Comparison of ENCODE assay signal across 8 mouse cellular contexts in genomic region chr5:138993371-138994107, GRCm38 (mm10). TPM values are rescaled to one million over a fixed set of nuclear protein-coding genes. Genes with fewer than 3 reads are reported as not detected.
DNase-seq lines count a peak whose midpoint lies in the region; ATAC-seq and TF ChIP-seq lines count a peak whose summit lies in the region.

No protein-coding gene starts in this region.

- H3K4me2 ChIP-seq in lung, postnatal 0 days (replicated peaks; ENCODE audit: low read depth, low read length), result peak overlapping the region; percentile 92

- no peak overlapping the region for H3K27ac ChIP-seq in kidney, adult 2 months (ENCODE audit: insufficient read depth, low read depth, low read length)
- H3K27ac ChIP-seq in bone marrow macrophage, adult 2 months (ENCODE audit: insufficient read depth, low read depth, low read length), result no peak overlapping the region
- H3K27ac ChIP-seq in lung, postnatal 0 days (ENCODE audit: low read length), result peak overlapping the region; percentile 97

- no peaks in the 10 kb centered on the region for H3K27me3 ChIP-seq in kidney, adult 2 months (replicated peaks; ENCODE audit: control insufficient read depth, insufficient read depth, low read length)
- peaks cover 29% of the 10 kb centered on the region; the same call in 1 of the 2 replicates for H3K27me3 ChIP-seq in lung, postnatal 0 days (replicated peaks; ENCODE audit: insufficient read depth, low read length)

- WGBS in kidney, adult 2 months, result 2% methylated on average over 40 of the region's 40 CpGs
- 2% methylated on average over 36 of the region's 40 CpGs for WGBS in lung, postnatal 0 days

- no peak for ATAC-seq in lung, postnatal 0 days

- TF ChIP-seq CTCF in kidney, adult 2 months (conservative IDR thresholded peaks at IDR 0.05; ENCODE audit: insufficient read depth, insufficient read length, low read depth, low read length), result no peak
- no peak for TF ChIP-seq CTCF in bone marrow macrophage, adult 2 months (IDR thresholded peaks at IDR 0.05; ENCODE audit: low read depth, low read length)
- TF ChIP-seq CTCF in lung, postnatal 0 days (IDR thresholded peaks at IDR 0.05), result no peak

- TF ChIP-seq EP300 in lung, postnatal 0 days (IDR thresholded peaks at IDR 0.05), result no peak

- intact Hi-C loops in heart, postnatal 10 days (cut with DNase I), result loop anchor here (2.0 kb wide), 1 partner anchor 137 kb away; no protein-coding TSS in a partner anchor

- DNase-seq in kidney, adult 2 months, result peak; percentile 16
- DNase-seq in kidney, postnatal 14 days, result no peak
- peak; percentile 29 to 37 for DNase-seq in heart, postnatal 10 days
- no peak for DNase-seq in lung, postnatal 0 days (ENCODE audit: low spot score)
- DNase-seq in right cerebral cortex, postnatal 4 days, result no peak
- no peak for DNase-seq in frontal cortex, postnatal 36 days (ENCODE audit: low spot score in 2 of 2)
- DNase-seq in thymus, postnatal 10 days (ENCODE audit: low spot score in 2 of 2), result no peak

- peak overlapping the region; percentile 64 for H3K4me3 ChIP-seq in kidney, adult 2 months (ENCODE audit: insufficient read depth, low read depth, low read length)
- peak overlapping the region; percentile 81 for H3K4me3 ChIP-seq in bone marrow macrophage, adult 2 months (ENCODE audit: insufficient read depth, low read length)
- peak overlapping the region; percentile 67 for H3K4me3 ChIP-seq in lung, postnatal 0 days (ENCODE audit: low read depth, low read length)

- peak overlapping the region; percentile 74 for H3K9ac ChIP-seq in lung, postnatal 0 days (replicated peaks; ENCODE audit: low read depth)

- peaks cover 14% of the 10 kb centered on the region for H3K4me1 ChIP-seq in kidney, adult 2 months (ENCODE audit: control insufficient read depth, insufficient read depth, low read length)
- peaks cover 15% of the 10 kb centered on the region for H3K4me1 ChIP-seq in bone marrow macrophage, adult 2 months (ENCODE audit: control insufficient read depth, insufficient read depth, low read length)
- H3K4me1 ChIP-seq in lung, postnatal 0 days (ENCODE audit: insufficient read depth, low read depth, low read length), result peaks cover 45% of the 10 kb centered on the region

- no peaks in the 10 kb centered on the region for H3K9me3 ChIP-seq in lung, postnatal 0 days (ENCODE audit: low read length)

- no peaks in the 10 kb centered on the region for H3K36me3 ChIP-seq in kidney, adult 2 months (ENCODE audit: control insufficient read depth, insufficient read depth, low read length)
- H3K36me3 ChIP-seq in lung, postnatal 0 days (ENCODE audit: insufficient read depth, low read length), result no peaks in the 10 kb centered on the region

- no peak for TF ChIP-seq POLR2A in kidney, adult 2 months (IDR thresholded peaks at IDR 0.05; ENCODE audit: low read depth, low read length)
- TF ChIP-seq POLR2A in bone marrow macrophage, adult 2 months (IDR thresholded peaks at IDR 0.05; ENCODE audit: borderline replicate concordance, low read depth, low read length), result no peak

RNA-seq across cellular contexts. Expression of gene Pdgfa, which starts 3.6 kb away (rescaled TPM):
- polyA plus RNA-seq in kidney, adult 2 months (2012; rRNA removed), result 12.0 and 14.1 TPM in 2 replicates
- polyA plus RNA-seq in bone marrow macrophage, adult 2 months (2012; ENCODE audit: insufficient read depth, insufficient read length, missing spikeins), result 15.6 and 15.8 TPM in 2 replicates
- total RNA-seq in heart, postnatal 10 days (2021), result 10 to 100 TPM; 34.1 to 45.2 TPM
- polyA plus RNA-seq in lung, postnatal 0 days (2015; fragmentation: Nextera tagmentation; extraction: Ambion mirVana), result 108 and 114 TPM in 2 replicates

Comparison
In these comparisons a context has a peak if more than half of its experiments do, and no peak if none do; other contexts are left out.
1. DNase-seq: peak in kidney, adult 2 months (single experiment) and heart, postnatal 10 days (2 of 2); none in kidney, postnatal 14 days (single experiment), lung, postnatal 0 days (single experiment), right cerebral cortex, postnatal 4 days (single experiment), frontal cortex, postnatal 36 days (0 of 2) and thymus, postnatal 10 days (0 of 2).
2. Peak in every context shown above with its lines, with median percentiles within 50 percentile points of each other: H3K4me3 ChIP-seq.